Mouse (Mus musculus) ES-E14 (cell line): ENCODE results near the gene St7l.

Experiments used
- HCFC1 ChIP-seq: IDR thresholded peaks from 2 replicates; pipeline ENCODE4 v1.6.1; 2012; ENCODE audit warnings: low read length, inconsistent platforms, borderline replicate concordance; ENCODE audit not compliant: insufficient read depth
- MAFK ChIP-seq: IDR thresholded peaks from 2 replicates; pipeline ENCODE4 v1.6.1; 2014; ENCODE audit warnings: mild to moderate bottlenecking, low read depth, low read length, inconsistent platforms; ENCODE audit not compliant: insufficient read depth
- ZC3H11A ChIP-seq: IDR thresholded peaks from 2 replicates; pipeline ENCODE4 v1.6.1; 2012; ENCODE audit warnings: low read depth, mild to moderate bottlenecking, inconsistent platforms, low read length, borderline replicate concordance
- ZNF384 ChIP-seq: IDR thresholded peaks from 2 replicates; pipeline ENCODE4 v1.6.1; 2012; ENCODE audit warnings: low read depth, low read length, inconsistent platforms

- TF ChIP-seq MAFK (no peak), HCFC1 (no peak), ZNF384 (no peak), ZC3H11A (no peak)
Observed at GRCm38 (mm10) chr3:104954137-104954536, 90.3 kb downstream of the St7l start.
